Mouse (Mus musculus) liver, postnatal 0 days (tissue): ENCODE results near the gene Spatc1l. TPM values are rescaled to one million over a fixed set of nuclear protein-coding genes. Genes with fewer than 3 reads are reported as not detected.

Source experiments
- ATAC-seq: fragments of 200-750 bp; cut with Nextera tagmentation; 2 replicates; pipeline ENCODE4 v1.8.0; 2017; ENCODE audit warnings: mild to moderate bottlenecking, moderate library complexity
- DNase-seq: peaks from one replicate; pipeline ENCODE4 v3.0.0-alpha.2; 2016
- H3K27ac ChIP-seq: fragments of 300-500 bp; sonication (generic); 2 replicates; pipeline ENCODE4 v1.5.1; 2014; ENCODE audit warnings: antibody characterized with exemption, moderate library complexity, mild to moderate bottlenecking, low read depth
- H3K27me3 ChIP-seq: fragments of 300-500 bp; sonication (generic); 2 replicates; pipeline ENCODE4 v1.6.1; 2014; ENCODE audit warnings: low read length, control low read depth, mixed read lengths; ENCODE audit not compliant: insufficient read depth
- H3K36me3 ChIP-seq: fragments of 300-500 bp; sonication (generic); replicated peaks from 2 replicates; pipeline ENCODE4 v1.6.1; 2014; ENCODE audit warnings: mild to moderate bottlenecking, control low read depth, low read length, moderate library complexity, mixed read lengths; ENCODE audit not compliant: insufficient read depth
- H3K4me1 ChIP-seq: fragments of 300-500 bp; sonication (generic); 2 replicates; pipeline ENCODE4 v1.6.1; 2014; ENCODE audit warnings: antibody characterized with exemption, mild to moderate bottlenecking, control low read depth; ENCODE audit not compliant: insufficient read depth
- H3K4me2 ChIP-seq: fragments of 300-500 bp; sonication (generic); 2 replicates; pipeline ENCODE4 v1.6.1; 2014; ENCODE audit warnings: low read depth, mild to moderate bottlenecking, low read length, moderate library complexity, mixed read lengths
- H3K4me3 ChIP-seq: fragments of 300-500 bp; sonication (generic); 2 replicates; pipeline ENCODE4 v1.5.1; 2014; ENCODE audit warnings: low read depth, low read length
- H3K9ac ChIP-seq: fragments of 300-500 bp; sonication (generic); replicated peaks from 2 replicates; pipeline ENCODE4 v1.6.1; 2014; ENCODE audit warnings: mild to moderate bottlenecking, moderate library complexity
- H3K9me3 ChIP-seq: fragments of 300-500 bp; sonication (generic); 2 replicates; pipeline ENCODE4 v1.6.1; 2016; ENCODE audit warnings: mild to moderate bottlenecking, control low read depth, low read length, mixed read lengths
- CTCF ChIP-seq: sonication (generic); IDR thresholded peaks from 2 replicates; pipeline ENCODE4 v1.5.1; 2016; ENCODE audit warnings: antibody characterized with exemption, low read depth
- EP300 ChIP-seq: IDR thresholded peaks from 2 replicates; pipeline ENCODE4 v1.6.1; 2016; ENCODE audit warnings: antibody characterized with exemption, low read depth, mild to moderate bottlenecking
- WGBS: fragments of 180-500 bp; shearing (Covaris S2); extraction: QIAGEN DNeasy Blood & Tissue Kit; methylation state at CpG from one replicate; pipeline ENCODE4 v1.1.7; 2014; ENCODE audit not compliant: insufficient replicate concordance; 5-methylcytosine and 5-hydroxymethylcytosine counted together
- polyA plus RNA-seq: library from polyadenylated mRNA; unstranded; fragments of >200 nt; fragmentation: Nextera tagmentation; extraction: Ambion mirVana; gene quantifications from 2 replicates; pipeline ENCODE4 v1.2.1, GENCODE M21; 2015

Spatc1l gene
- not detected in 2 replicates for polyA plus RNA-seq

GRCm38 (mm10) chr10:76561972-76562371 lies at the start of gene Spatc1l:
Gene Spatc1l (plus strand): TSS chr10:76562272.
- no peak within 1 kb of the TSS for H3K9ac ChIP-seq
- TF ChIP-seq CTCF (no peak), EP300 (no peak)
- 83% methylated on average over 10 of the region's 10 CpGs for WGBS

GRCm38 (mm10) chr10:76512965-76513583 lies 49.0 kb upstream of the Spatc1l start:
- H3K27me3 ChIP-seq = no peaks in the 10 kb centered on the region
- no peak overlapping the region for H3K27ac ChIP-seq
- DNase-seq = peak; percentile 89
- no peaks in the 10 kb centered on the region for H3K4me1 ChIP-seq
- H3K9ac ChIP-seq = no peak overlapping the region
- peaks cover 2% of the 10 kb centered on the region; the same call in 1 of the 2 replicates for H3K9me3 ChIP-seq
- 48% methylated on average over 5 of the region's 5 CpGs for WGBS
- no peak overlapping the region for H3K4me3 ChIP-seq
- H3K36me3 ChIP-seq = peaks cover 37% of the 10 kb centered on the region
- TF ChIP-seq EP300 = no peak
- TF ChIP-seq CTCF = peak; percentile 95
- no peak overlapping the region for H3K4me2 ChIP-seq
- ATAC-seq = peak; percentile 93

More at GRCm38 (mm10) chr10:76561972-76562371, at the start of gene Spatc1l:
- Histone ChIP-seq H3K27me3 (no peaks in the 10 kb centered on the region), H3K4me3 (no peak within 1 kb of the TSS), H3K36me3 (no peaks in the 10 kb centered on the region), H3K4me2 (no peak within 1 kb of the TSS), H3K27ac (no peak within 1 kb of the TSS), H3K4me1 (no peaks in the 10 kb centered on the region), H3K9me3 (no peaks in the 10 kb centered on the region)
- DNase-seq = no peak
- ATAC-seq = no peak

DNA sequence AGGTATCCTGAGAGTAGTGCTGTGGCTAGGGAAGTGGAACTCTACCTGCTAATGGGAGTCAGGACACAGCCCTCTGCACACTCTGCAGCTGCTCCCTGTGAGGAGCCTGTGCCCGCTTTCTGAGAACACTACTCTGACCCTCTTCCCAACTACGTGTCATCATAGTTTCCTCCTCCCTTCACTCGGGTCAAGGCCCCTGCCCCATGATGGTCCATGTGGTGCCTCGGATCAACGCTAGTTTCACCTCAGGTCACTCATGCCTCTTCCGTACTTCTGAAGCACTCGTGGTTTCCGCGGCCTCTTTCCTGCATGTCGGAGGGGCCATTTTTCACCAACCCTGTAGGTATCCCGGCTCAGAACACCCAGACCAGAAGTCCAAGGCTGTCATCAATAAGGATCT lies 31.1 kb upstream of the Spatc1l start:
- ATAC-seq (no peak), DNase-seq (no peak)
- Histone ChIP-seq H3K27ac (peak overlapping the region; percentile 79), H3K27me3 (no peaks in the 10 kb centered on the region), H3K9ac (peak overlapping the region; percentile 21), H3K4me2 (peak overlapping the region; percentile 88), H3K36me3 (peaks cover 3% of the 10 kb centered on the region; the same call in 1 of the 2 replicates), H3K4me3 (peak overlapping the region; percentile 61), H3K9me3 (no peaks in the 10 kb centered on the region), H3K4me1 (peaks cover 20% of the 10 kb centered on the region)
- 1% methylated on average over 11 of the region's 11 CpGs for WGBS
- no peak for TF ChIP-seq EP300
- no peak for TF ChIP-seq CTCF

GRCm38 (mm10) chr10:76531375-76531774 lies 30.7 kb upstream of the Spatc1l start, which contains the start of gene Lss:
Gene Lss (plus strand): TSS chr10:76531588.
- Histone ChIP-seq H3K36me3 (peaks cover 3% of the 10 kb centered on the region; the same call in 1 of the 2 replicates), H3K27me3 (no peaks in the 10 kb centered on the region), H3K9me3 (no peaks in the 10 kb centered on the region), H3K4me1 (peaks cover 20% of the 10 kb centered on the region), H3K27ac (peak within 1 kb of the TSS; percentile 79), H3K4me2 (peak within 1 kb of the TSS; percentile 88), H3K9ac (peak within 1 kb of the TSS; percentile 63), H3K4me3 (peak within 1 kb of the TSS; percentile 61)
- TF ChIP-seq CTCF = peak; percentile 43
- TF ChIP-seq EP300 = no peak
- WGBS = under 1% methylated on average over 35 of the region's 37 CpGs
- DNase-seq = peak; percentile 97
- peak; percentile 99 for ATAC-seq

DNA sequence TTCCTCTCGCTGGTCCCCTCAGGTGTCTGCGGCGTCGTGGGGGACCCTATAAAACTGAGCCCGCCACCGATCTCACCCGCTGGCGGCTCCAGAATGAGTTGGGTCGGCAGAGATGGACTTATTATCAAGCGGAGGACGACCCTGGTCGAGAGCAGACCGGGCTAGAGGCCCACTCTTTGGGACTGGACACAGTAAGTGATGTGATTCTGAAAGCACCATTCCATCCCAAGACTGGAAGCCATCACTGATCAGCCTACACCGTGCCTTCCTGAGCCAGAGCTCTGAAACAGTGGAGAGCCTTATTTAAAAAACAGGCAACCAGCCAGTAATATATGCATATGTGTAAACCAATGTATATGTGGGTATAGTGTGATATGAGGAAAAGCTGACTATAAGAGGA lies 30.2 kb upstream of the Spatc1l start:
- 3% methylated on average over 14 of the region's 14 CpGs for WGBS
- ATAC-seq (0 out of 2 replicates have a peak, but pooled peaks have one; percentile 4), DNase-seq (no peak)
- peaks cover 3% of the 10 kb centered on the region; the same call in 1 of the 2 replicates for H3K36me3 ChIP-seq
- H3K4me2 ChIP-seq = peak overlapping the region; percentile 88
- peak overlapping the region; percentile 61 for H3K4me3 ChIP-seq
- H3K9me3 ChIP-seq = no peaks in the 10 kb centered on the region
- peak overlapping the region; percentile 64 for H3K27ac ChIP-seq
- H3K27me3 ChIP-seq = no peaks in the 10 kb centered on the region
- no peak for TF ChIP-seq CTCF
- TF ChIP-seq EP300 = no peak
- H3K9ac ChIP-seq = peak overlapping the region; percentile 63
- H3K4me1 ChIP-seq = peaks cover 20% of the 10 kb centered on the region

DNA sequence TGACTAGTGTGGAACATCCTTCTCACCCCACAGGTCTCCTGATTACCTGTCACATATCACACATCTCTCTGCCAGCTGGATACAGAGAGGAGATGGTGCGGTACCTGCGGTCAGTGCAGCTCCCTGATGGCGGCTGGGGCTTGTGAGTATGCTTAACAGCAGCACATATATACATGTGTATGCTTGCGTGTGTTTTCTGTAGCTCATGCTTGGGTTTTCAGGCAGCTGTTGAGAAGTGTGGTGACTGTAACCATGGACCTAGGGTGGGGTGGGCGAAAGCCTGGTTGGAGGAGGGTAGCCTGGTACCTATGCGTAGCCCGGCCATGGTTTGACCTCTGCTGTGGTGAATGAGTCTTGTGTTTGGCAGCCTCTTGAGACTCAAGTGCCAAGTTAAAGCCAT lies 26.5 kb upstream of the Spatc1l start:
- no peaks in the 10 kb centered on the region for H3K9me3 ChIP-seq
- no peaks in the 10 kb centered on the region for H3K27me3 ChIP-seq
- peaks cover 20% of the 10 kb centered on the region for H3K36me3 ChIP-seq
- ATAC-seq (no peak), DNase-seq (no peak)
- peaks cover 18% of the 10 kb centered on the region for H3K4me1 ChIP-seq
- no peak overlapping the region for H3K4me2 ChIP-seq
- no peak overlapping the region for H3K4me3 ChIP-seq
- TF ChIP-seq CTCF (no peak), EP300 (no peak)
- H3K9ac ChIP-seq = no peak overlapping the region
- no peak overlapping the region for H3K27ac ChIP-seq
- WGBS = 94% methylated on average over 7 of the region's 7 CpGs
